Mouse (Mus musculus) MEL (cell line): ENCODE measurements around the gene Mob4. TPM values are rescaled to one million over a fixed set of nuclear protein-coding genes. Genes with fewer than 3 reads are reported as not detected.

Experiments
- DNase-seq: peaks from one replicate; pipeline ENCODE4 v3.0.0; 2011; ENCODE audit warnings: low read depth, low spot score
- H3K27ac ChIP-seq: 2 replicates; pipeline ENCODE4 v1.5.1; 2012; ENCODE audit warnings: low read depth, mild to moderate bottlenecking, control low read depth, low read length, moderate library complexity; ENCODE audit not compliant: control insufficient read depth
- H3K27me3 ChIP-seq, 2 experiments: fragments of 150-350 bp in 1 of 2; sonication (generic) in 1 of 2; 2 replicates each; pipeline ENCODE4 v1.6.1; 2012; ENCODE audit warnings: low read length in 2 of 2, mild to moderate bottlenecking in 2 of 2, improper control_type of control experiment in 1 of 2, moderate library complexity in 1 of 2; ENCODE audit not compliant: insufficient read depth in 2 of 2, control insufficient read depth in 1 of 2
- H3K36me3 ChIP-seq, 2 experiments: 2 replicates each; pipeline ENCODE4 v1.6.1; 2012 to 2014; ENCODE audit warnings: low read length in 2 of 2, improper control_type of control experiment in 1 of 2, inconsistent platforms in 1 of 2, mild to moderate bottlenecking in 1 of 2; ENCODE audit not compliant: insufficient read depth in 2 of 2, control insufficient read depth in 1 of 2
- H3K4me1 ChIP-seq, 2 experiments: fragments of 150-350 bp in 1 of 2; sonication (generic) in 1 of 2; 2 replicates each; pipeline ENCODE4 v1.6.1; 2012; ENCODE audit warnings: low read length in 2 of 2, improper control_type of control experiment in 1 of 2, mild to moderate bottlenecking in 1 of 2; ENCODE audit not compliant: insufficient read depth in 2 of 2, control insufficient read depth in 1 of 2
- H3K4me3 ChIP-seq, 2 experiments: fragments of 150-350 bp in 1 of 2; sonication (generic) in 1 of 2; 2 replicates each; pipeline ENCODE4 v1.5.1; 2012; ENCODE audit warnings: low read depth in 2 of 2, low read length in 2 of 2, mild to moderate bottlenecking in 2 of 2, moderate library complexity in 2 of 2, control low read depth in 1 of 2, improper control_type of control experiment in 1 of 2; ENCODE audit not compliant: control insufficient read depth in 1 of 2, insufficient read depth in 1 of 2
- H3K79me2 ChIP-seq: 2 replicates; pipeline ENCODE4 v1.6.1; 2012; ENCODE audit warnings: mild to moderate bottlenecking, low read length, moderate library complexity; ENCODE audit not compliant: control insufficient read depth, poor library complexity, insufficient read depth
- H3K9ac ChIP-seq: 2 replicates; pipeline ENCODE4 v1.6.1; 2012; ENCODE audit warnings: low read depth, mild to moderate bottlenecking, control low read depth, low read length, moderate library complexity; ENCODE audit not compliant: control insufficient read depth, poor library complexity, severe bottlenecking
- H3K9me3 ChIP-seq: fragments of 150-350 bp; sonication (generic); replicated peaks from 2 replicates; pipeline ENCODE4 v1.6.1; 2012; ENCODE audit warnings: mild to moderate bottlenecking, low read length, improper control_type of control experiment, moderate library complexity; ENCODE audit not compliant: insufficient read depth
- BHLHE40 ChIP-seq: IDR thresholded peaks from 2 replicates; pipeline ENCODE4 v1.6.1; 2012; ENCODE audit warnings: low read depth, mild to moderate bottlenecking, inconsistent platforms, low read length, improper control_type of control experiment, borderline replicate concordance
- CHD1 ChIP-seq: IDR thresholded peaks from 2 replicates; pipeline ENCODE4 v1.6.1; 2012; ENCODE audit warnings: low read depth, mild to moderate bottlenecking, inconsistent platforms, low read length, improper control_type of control experiment
- ELF1 ChIP-seq: IDR thresholded peaks from 2 replicates; pipeline ENCODE4 v1.6.1; 2014; ENCODE audit warnings: low read depth, mild to moderate bottlenecking, inconsistent platforms, low read length, improper control_type of control experiment, moderate library complexity
- GABPA ChIP-seq: IDR thresholded peaks from 2 replicates; pipeline ENCODE4 v1.6.1; 2012; ENCODE audit warnings: low read depth, mild to moderate bottlenecking, inconsistent platforms, low read length, improper control_type of control experiment, moderate library complexity
- HCFC1 ChIP-seq: IDR thresholded peaks from 2 replicates; pipeline ENCODE4 v1.6.1; 2012; ENCODE audit warnings: low read depth, mild to moderate bottlenecking, inconsistent platforms, low read length, improper control_type of control experiment, moderate library complexity
- JUND ChIP-seq: IDR thresholded peaks from 2 replicates; pipeline ENCODE4 v1.6.1; 2011; ENCODE audit warnings: low read depth, mild to moderate bottlenecking, improper control_type of control experiment, low read length
- MAFK ChIP-seq: IDR thresholded peaks from 2 replicates; pipeline ENCODE4 v1.6.1; 2011; ENCODE audit warnings: low read depth, mild to moderate bottlenecking, low read length, improper control_type of control experiment, borderline replicate concordance
- MAZ ChIP-seq: IDR thresholded peaks from 2 replicates; pipeline ENCODE4 v1.6.1; 2012; ENCODE audit warnings: low read depth, mild to moderate bottlenecking, inconsistent platforms, low read length, improper control_type of control experiment
- MXI1 ChIP-seq: IDR thresholded peaks from 2 replicates; pipeline ENCODE4 v1.6.1; 2011; ENCODE audit warnings: mild to moderate bottlenecking, low read depth, low read length, improper control_type of control experiment
- MYB ChIP-seq: IDR thresholded peaks from 2 replicates; pipeline ENCODE4 v1.6.1; 2011; ENCODE audit warnings: mild to moderate bottlenecking, low read depth, low read length, improper control_type of control experiment
- MYC ChIP-seq: IDR thresholded peaks from 2 replicates; pipeline ENCODE4 v1.6.1; 2011; ENCODE audit warnings: low read depth, mild to moderate bottlenecking, low read length, improper control_type of control experiment, moderate library complexity
- POLR2AphosphoS5 ChIP-seq: IDR thresholded peaks from 2 replicates; pipeline ENCODE4 v1.6.1; 2012; ENCODE audit warnings: low read depth, borderline replicate concordance, mild to moderate bottlenecking, inconsistent platforms, low read length, moderate library complexity, mixed read lengths
- RCOR1 ChIP-seq: IDR thresholded peaks from 2 replicates; pipeline ENCODE4 v1.6.1; 2012; ENCODE audit warnings: low read depth, mild to moderate bottlenecking, inconsistent platforms, low read length, improper control_type of control experiment
- SIN3A ChIP-seq: IDR thresholded peaks from 2 replicates; pipeline ENCODE4 v1.6.1; 2012; ENCODE audit warnings: low read length, improper control_type of control experiment, inconsistent platforms
- TBP ChIP-seq: IDR thresholded peaks from 2 replicates; pipeline ENCODE4 v1.8.0; 2011; ENCODE audit warnings: low read depth, low read length, improper control_type of control experiment
- UBTF ChIP-seq: IDR thresholded peaks from 2 replicates; pipeline ENCODE4 v1.6.1; 2012; ENCODE audit warnings: low read depth, mild to moderate bottlenecking, inconsistent platforms, low read length, improper control_type of control experiment, moderate library complexity, borderline replicate concordance; ENCODE audit not compliant: insufficient read depth
- USF1 ChIP-seq: IDR thresholded peaks from 2 replicates; pipeline ENCODE4 v1.6.1; 2014; ENCODE audit warnings: low read depth, mild to moderate bottlenecking, inconsistent platforms, low read length, improper control_type of control experiment, moderate library complexity
- USF2 ChIP-seq, 2 experiments: IDR thresholded peaks; 2 replicates each; pipeline ENCODE4 v1.6.1; 2011 to 2012; ENCODE audit warnings: improper control_type of control experiment in 2 of 2, low read length in 2 of 2, borderline replicate concordance in 1 of 2, inconsistent platforms in 1 of 2, low read depth in 1 of 2, mild to moderate bottlenecking in 1 of 2; ENCODE audit not compliant: insufficient read depth in 1 of 2
- ZNF384 ChIP-seq: IDR thresholded peaks from 2 replicates; pipeline ENCODE4 v1.6.1; 2012; ENCODE audit warnings: low read depth, mild to moderate bottlenecking, inconsistent platforms, low read length, improper control_type of control experiment
- polyA plus RNA-seq, 2 experiments: library from polyadenylated mRNA; stranded (reverse) in 1 of 2; unstranded in 1 of 2; fragments of >175 nt in 1 of 2; fragments of >200 nt in 1 of 2; gene quantifications; 2 replicates each; pipeline versions ENCODE4 v1.2.1 to v1.2.4; 2012; ENCODE audit warnings: low replicate concordance in 2 of 2, low read depth in 1 of 2; ENCODE audit not compliant: insufficient read length in 2 of 2, insufficient read depth in 1 of 2, missing spikeins in 1 of 2
- total RNA-seq: library from RNA; depleted of rRNA; stranded (reverse); fragments of 300-350 nt; gene quantifications from 2 replicates; pipeline ENCODE4 v1.2.3, GENCODE M21; 2012

Gene Mob4
- total and polyA plus RNA-seq, 3 experiments, result 22.0 to 62.1 (median 26.6) TPM

GRCm38 (mm10) chr1:55158821-55159220, 27.8 kb downstream of the Mob4 start:
- Histone ChIP-seq H3K27ac (no peak overlapping the region), H3K9ac (no peak overlapping the region), H3K27me3 (no peaks in the 10 kb centered on the region), H3K79me2 (no peaks in the 10 kb centered on the region), H3K4me1 (no peaks in the 10 kb centered on the region), H3K9me3 (no peaks in the 10 kb centered on the region), H3K4me3 (no peak overlapping the region), H3K36me3 (peaks cover 0 to 4% of the 10 kb centered on the region in 2 experiments; a peak in 2 of 4 replicates)
- DNase-seq, result no peak
- TF ChIP-seq SIN3A (no peak), POLR2AphosphoS5 (no peak), ZNF384 (no peak), JUND (no peak), MYB (no peak), TBP (no peak)

- Histone ChIP-seq H3K79me2 (no peaks in the 10 kb centered on the region), H3K27ac (no peak overlapping the region), H3K36me3 (no peaks in the 10 kb centered on the region), H3K27me3 (no peaks in the 10 kb centered on the region), H3K4me3 (no peak overlapping the region), H3K4me1 (no peaks in the 10 kb centered on the region), H3K9ac (no peak overlapping the region), H3K9me3 (no peaks in the 10 kb centered on the region)
- TF ChIP-seq USF1 (no peak), TBP (no peak), MAZ (no peak), MYC (no peak), MAFK (no peak), BHLHE40 (no peak), UBTF (no peak), CHD1 (no peak), USF2 (IDR thresholded peaks at IDR 0.05; ENCODE audit: borderline replicate concordance in 1 of 2, insufficient read depth in 1 of 2, low read depth in 1 of 2, low read length in 2 of 2) (no peak), JUND (no peak), GABPA (no peak), ELF1 (no peak), HCFC1 (no peak), RCOR1 (no peak), MXI1 (no peak)
- DNase-seq, result no peak
These were observed 29.2 kb downstream of the Mob4 start for GRCm38 (mm10) chr1:55160218-55160617.
